Mouse (Mus musculus) kidney, adult 2 months (tissue): ENCODE measurements around the gene Dnmt3l.

ENCODE experiments used
- CTCF ChIP-seq: fragments of 200-500 bp; conservative IDR thresholded peaks from 2 replicates; pipeline ENCODE4 v1.5.1; 2011; ENCODE audit warnings: low read depth, mild to moderate bottlenecking, control low read depth, low read length, moderate library complexity, mixed read lengths; ENCODE audit not compliant: insufficient read depth, insufficient read length
- POLR2A ChIP-seq: fragments of 200-500 bp; IDR thresholded peaks from one replicate; pipeline ENCODE4 v1.6.1; 2011; ENCODE audit warnings: low read depth, low read length, control low read depth

- no peak for TF ChIP-seq POLR2A
- no peak for TF ChIP-seq CTCF
These were observed 50.9 kb downstream of the Dnmt3l start for GRCm38 (mm10) chr10:78092725-78093029.
